Mouse (Mus musculus): ENCODE results near the gene Cbx1. TPM values are rescaled to one million over a fixed set of nuclear protein-coding genes. Genes with fewer than 3 reads are reported as not detected.
A peak's percentile ranks its signal among the peaks of the same experiment; 100 is the strongest.
"Not testable (repeated sequence)": the region's sequence is repeated elsewhere in the genome, so short reads cannot be mapped to it uniquely, and the experiment has no call there.

Cbx1 gene
- total RNA-seq, 2 experiments from 2014 or later, result 46.2 to 59.2 TPM

DNA sequence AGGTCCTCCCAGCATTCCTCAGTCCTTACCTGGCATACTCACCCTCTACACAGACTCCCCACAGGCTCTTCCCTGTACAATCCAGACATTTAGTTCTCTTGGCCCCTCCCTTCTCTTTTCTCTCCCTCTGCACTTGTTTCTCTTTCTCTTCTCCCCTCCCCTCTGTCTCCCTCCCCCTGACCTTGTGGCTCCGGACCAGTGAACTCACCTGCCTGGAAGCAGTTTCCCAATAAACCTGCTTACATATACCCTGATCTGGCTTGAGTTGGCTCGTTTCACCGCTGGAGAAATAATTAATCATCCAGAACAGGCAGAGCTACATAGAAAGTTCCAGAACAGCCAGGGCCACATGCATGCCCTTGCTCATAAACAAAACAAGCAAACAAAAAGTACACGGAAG is 42.6 kb downstream of the Cbx1 start:
- intact Hi-C loops (cut with DNase I), result loop anchor here (2.0 kb wide), 1 partner anchor 17 kb away; the partner anchor contains the start of gene Copz2
- no peak for DNase-seq

DNA sequence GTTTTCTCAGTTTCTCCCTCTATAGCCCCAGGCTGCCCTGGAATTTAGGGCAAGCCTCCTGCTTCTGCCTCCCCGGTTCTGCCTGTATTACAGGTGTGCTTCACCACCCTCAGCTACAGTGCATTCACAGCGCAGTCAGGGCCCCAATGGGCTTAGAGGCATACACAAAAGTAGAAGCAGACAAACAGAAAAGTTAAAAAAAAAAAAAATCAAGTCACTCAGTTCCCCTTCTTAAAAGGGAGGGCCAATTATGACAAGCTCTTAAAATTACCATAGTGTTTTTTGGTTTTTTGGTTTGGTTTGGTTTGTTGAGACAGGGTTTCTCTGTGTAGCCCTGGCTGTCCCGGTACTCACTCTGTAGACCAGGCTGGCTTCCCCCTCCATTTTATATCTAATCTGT is 43.6 kb downstream of the Cbx1 start:
- intact Hi-C loops (cut with DNase I), result no loop called here
- no peak for DNase-seq

DNA sequence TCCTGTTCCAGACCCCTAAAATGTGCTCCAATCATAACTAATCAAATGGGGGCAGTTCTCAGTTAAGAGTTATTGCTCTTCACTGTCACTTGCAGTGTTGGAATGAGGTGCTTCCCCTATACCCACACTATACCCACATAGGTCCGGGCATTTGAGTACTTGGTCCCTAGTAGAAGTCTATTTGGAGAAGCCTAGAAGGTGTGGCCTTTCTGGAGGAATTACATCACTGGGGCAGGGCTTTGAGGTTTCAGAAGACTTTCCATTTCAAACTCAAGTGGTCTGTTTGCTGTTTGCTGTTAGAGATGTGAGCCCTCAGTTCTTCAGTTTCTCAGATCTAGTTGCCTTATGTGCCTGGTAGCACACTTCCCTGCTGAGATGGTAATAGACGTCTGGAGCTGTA is 44.0 kb downstream of the Cbx1 start:
- DNase-seq, result no peak
- intact Hi-C loops (cut with DNase I), result no loop called here

DNA sequence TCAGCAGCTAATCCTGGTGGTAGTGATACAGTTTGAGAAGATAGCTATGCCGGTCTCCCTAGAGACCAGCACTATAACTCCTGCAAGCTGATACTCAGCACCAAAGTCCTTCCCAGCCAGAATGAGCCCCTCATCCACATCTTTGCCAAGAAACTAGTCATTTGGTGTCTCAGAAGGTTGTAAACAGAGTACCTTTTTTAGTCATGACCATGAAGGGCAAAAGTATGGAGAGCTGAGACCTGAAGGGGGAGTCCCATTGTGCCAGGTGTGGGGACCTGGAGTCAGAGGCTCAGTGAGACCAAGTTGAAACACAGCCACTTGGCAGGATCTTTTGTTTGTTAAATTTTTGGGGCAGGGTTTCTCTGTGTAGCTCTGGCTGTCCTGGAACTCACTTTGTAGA is 45.2 kb downstream of the Cbx1 start:
- DNase-seq, result no peak
- intact Hi-C loops (cut with DNase I), result no loop called here

DNA sequence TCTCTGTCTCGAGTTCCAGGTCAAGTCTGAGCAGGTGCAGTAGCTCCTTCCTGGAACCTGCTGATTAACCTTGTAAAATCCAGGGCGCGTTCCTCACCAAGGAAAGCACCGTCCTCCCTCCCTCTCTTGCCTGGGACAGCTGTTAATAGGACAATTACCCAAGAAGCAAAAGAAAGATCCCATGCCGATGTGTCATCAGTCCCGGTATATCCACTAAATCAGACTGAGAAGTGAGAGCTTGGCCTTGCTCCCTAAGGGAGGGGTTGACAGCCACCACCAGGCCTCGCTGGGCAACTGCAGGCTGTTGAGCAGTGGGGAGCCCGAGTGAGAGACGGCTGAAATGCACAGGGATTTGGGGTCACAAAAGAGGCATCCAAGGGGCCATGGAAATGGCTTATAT is 48.4 kb downstream of the Cbx1 start:
- peak in 1 of 2 experiments; percentile 45 for DNase-seq
- intact Hi-C loops (cut with DNase I), result no loop called here

DNA sequence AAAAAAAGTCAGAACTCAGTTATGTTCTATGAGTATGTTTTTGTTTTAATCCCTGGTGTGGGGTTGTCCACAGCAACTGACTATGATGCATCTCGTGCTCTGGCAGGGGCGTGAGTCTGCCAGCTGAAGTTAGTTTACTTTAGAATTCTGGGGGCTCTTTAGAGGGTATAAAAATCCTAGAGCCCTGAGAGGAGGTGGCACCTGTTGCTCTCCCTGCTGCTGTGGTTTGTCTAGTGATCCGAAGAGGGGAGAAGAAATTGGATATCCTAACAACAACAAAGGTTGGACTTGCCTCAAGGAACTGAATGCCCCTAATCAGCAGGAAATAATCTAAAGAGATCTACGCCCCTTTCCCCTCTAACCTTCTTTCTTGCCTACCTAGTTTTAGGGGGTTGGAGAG is 49.4 kb downstream of the Cbx1 start:
- intact Hi-C loops (cut with DNase I), result no loop called here

DNA sequence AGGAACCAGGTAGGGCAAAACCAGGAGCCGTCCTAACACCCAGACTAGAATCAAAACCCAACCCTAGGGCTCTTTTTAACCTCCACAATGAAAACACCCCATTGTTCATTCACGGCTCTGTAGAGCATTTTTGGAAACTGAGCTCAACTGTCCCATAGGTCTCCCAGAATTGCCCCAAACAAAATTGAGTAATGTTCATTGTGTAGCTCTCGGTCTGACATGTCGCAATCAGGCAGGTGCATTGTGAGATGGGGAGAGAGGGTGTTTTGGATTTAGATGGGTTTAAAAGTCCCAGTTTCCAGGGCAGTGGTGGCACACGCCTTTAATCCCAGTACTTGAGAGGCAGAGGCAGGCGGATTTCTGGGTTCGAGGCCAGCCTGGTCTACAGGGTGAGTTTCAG is 50.5 kb downstream of the Cbx1 start:
- intact Hi-C loops (cut with DNase I), result no loop called here
- no peak for DNase-seq

More for the DNA sequence above, 49.4 kb downstream of the Cbx1 start:
- DNase-seq, result no peak

DNA sequence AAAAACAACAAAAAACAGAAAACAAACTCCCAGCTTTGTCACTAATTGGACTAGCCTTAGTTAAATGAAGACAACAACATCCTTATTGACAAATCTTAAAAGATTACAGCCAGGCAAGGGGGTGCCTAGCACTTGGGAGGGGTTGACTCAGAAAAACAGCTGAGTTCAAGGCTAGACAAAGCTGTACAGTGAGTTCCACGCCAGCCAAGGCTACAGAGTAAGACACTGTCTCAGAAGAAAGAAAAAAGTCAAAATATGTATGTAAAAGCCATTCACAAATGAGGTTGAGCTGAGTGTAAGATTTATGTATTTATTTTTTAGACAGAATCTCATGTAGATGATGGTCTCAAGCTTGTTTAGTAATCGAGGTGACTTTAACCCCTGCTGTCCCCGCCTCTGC is 51.0 kb downstream of the Cbx1 start:
- DNase-seq, result no peak
- intact Hi-C loops (cut with DNase I), result no loop called here

DNA sequence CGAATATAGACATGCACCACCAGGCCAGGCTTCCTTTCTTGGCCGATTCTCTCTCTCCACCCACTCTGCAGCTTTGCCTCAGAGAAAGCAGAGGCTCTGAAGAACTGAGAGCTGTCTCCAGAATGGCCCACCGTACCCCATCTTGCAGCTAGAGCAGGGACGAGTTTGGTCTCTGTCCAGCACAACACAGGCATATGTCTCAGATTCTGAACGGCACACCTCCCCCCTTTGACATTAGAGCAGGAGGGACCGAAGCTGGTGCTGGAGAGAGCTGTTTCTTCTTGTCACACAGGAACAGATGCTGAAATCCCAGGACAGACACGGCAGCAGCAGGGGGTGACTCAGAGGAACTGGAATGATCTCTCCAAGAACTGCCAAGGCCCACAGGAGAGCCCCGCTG is 51.4 kb downstream of the Cbx1 start:
- intact Hi-C loops (cut with DNase I), result no loop called here
- DNase-seq, result peak in 1 of 2 experiments; percentile 23

DNA sequence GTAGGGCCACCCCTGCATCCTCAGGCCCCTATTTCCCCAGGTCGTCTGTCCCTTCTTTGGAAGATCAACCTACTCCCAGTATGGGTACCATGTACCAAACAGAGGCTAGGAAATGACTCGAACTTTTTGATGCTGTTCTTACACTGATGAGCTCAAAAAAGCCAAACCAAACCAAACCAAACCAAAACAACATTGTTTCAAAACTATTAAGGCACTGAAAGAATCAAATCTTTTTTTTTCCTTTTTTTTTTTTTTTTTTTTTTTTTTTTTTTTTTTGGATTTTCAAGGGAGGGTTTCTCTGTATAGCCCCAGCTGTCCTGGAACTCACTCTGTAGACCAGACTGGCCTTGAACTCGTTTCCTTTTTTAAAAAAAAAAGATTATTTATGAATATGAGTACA is 54.7 kb downstream of the Cbx1 start:
- intact Hi-C loops (cut with DNase I), result no loop called here
- DNase-seq, result no peak

DNA sequence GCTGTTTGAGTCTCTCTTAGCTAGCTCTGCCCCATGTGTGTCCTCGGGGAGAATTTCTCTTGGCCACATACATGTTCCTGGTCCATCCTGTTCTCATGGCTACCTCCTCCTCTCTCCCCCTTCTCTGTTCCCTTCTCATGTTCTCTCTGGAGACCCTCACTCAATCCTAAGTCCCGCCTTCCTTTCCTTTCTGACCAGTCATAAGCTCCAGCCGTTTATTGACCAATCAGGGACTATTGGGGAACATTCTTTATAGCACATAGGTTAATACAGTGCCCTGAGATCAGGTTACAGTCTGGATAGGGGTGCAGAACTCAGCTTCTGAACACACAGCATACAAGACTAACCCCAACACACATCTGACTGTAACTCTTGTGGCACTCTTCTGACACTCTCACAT is 58.3 kb downstream of the Cbx1 start:
- intact Hi-C loops (cut with DNase I), result no loop called here
- DNase-seq, result no peak

DNA sequence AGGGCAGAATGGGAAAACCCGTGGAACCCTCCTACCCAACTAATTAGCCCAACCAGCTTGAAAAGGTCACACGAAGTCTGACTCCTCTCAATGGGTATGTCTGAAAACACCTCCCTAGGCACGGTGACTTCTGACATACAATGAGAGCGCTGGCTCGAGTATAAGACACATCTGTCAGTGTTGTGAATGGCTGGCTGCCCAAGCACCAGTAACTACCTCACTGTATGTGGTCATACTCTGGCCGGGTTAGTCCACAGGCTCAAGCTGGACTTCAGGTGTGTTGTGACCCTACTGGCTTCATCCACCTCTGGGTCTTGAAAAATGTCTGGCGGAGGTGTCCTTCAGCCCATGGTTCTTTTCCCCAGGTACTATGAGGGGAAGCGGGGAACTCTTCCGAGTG is 59.8 kb downstream of the Cbx1 start:
- intact Hi-C loops (cut with DNase I), result loop anchor here (2.0 kb wide), 1 partner anchor 18 kb away; no protein-coding TSS in a partner anchor

DNA sequence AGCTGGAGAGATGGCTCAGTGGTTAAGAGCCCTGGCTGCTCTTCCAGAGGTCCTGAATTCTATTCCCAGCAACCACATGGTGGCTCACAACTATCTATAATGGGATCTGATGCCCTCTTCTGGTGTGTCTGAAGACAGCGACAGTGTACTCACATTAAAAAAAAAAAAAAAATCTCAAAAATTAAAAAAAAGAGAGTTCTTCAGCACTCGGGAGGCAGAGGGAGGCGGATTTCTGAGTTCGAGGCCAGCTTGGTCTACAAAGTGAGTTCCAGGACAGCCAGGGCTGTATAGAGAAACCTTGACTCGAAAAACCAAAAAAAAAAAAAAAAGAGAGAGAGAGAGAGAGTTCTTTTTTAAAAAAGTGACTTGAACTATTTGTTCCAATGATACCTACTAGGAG is 60.2 kb downstream of the Cbx1 start:
- intact Hi-C loops (cut with DNase I), result loop anchor here (2.0 kb wide), 1 partner anchor 18 kb away; no protein-coding TSS in a partner anchor
- not testable (repeated sequence) for DNase-seq

More for the DNA sequence above, 59.8 kb downstream of the Cbx1 start:
- DNase-seq, result no peak

DNA sequence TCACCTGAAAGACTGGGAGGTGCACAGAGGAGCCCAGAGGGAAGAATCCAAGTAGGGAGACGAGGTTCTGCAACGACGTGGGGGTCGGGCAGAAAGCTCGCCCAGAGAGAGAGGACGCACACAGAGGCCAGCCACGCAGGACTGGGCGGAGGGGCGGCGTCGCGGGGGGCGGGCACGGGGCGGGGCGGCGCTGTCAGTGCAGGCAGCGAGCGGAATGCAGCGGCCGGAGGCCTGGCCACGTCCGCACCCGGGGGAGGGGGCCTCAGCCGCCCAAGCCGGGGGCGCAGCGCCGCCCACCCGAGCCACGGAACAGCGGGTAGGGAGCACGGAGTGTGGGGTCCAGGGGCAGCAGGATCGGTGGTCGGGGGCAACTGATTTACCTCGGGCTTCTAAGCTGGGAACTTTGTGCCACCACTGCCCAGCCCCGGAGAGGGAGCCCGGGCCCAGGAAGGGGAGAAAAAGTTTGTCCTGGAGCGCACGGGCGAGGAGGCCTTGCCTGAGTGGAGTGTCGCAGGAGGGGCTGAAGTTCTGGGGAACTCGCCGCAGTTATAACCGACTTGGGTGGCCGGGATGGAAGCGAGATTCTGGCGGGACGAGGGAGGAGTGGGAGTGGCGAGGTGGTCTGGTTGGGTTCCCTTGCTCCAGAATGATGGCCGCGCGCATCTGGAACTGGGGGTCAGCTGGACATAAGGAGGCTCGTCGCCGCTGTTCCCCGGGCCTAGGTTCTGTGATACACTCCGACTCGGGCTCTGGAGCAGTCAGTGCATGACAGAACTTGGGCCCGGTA is 60.9 kb downstream of the Cbx1 start, which contains the start of gene Copz2:
Gene Copz2 (plus strand): TSS at position 190 of the 787 bp plus-strand sequence.
- DNase-seq, result peak; percentile 68 to 76
- intact Hi-C loops (cut with DNase I), result loop anchor here (2.0 kb wide), 1 partner anchor 19 kb away; no protein-coding TSS in a partner anchor

DNA sequence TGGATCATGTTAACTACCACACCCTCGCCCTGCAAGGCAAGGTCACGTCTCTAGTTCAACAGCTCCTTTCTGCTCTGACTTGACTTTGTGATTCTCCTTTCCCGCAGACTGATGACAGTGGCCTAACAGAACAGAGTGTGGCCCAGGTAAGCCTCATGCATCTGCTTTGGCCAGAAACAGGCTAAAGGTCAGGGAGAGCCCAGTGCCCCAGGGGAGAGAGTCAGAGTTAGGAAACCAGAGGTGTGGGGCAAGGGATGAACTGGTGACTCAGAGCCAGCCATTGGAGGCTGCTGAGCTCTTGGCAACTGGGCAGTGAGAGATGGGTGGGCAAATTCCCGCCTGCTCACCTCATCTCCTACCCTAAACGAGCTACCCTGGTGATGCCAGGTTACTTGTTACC is 68.5 kb downstream of the Cbx1 start:
- intact Hi-C loops (cut with DNase I), result no loop called here
- DNase-seq, result no peak

Small RNA genes within 50 kb of the gene (microRNA-seq; reads per million reads assigned to microRNA genes)
- gene Mir152, result 770 to 845 reads per million in 2 experiments

Other genes with a start within 250 kb of the Cbx1 start
- gene Snx11, start 11.6 kb upstream of the Cbx1 start, total RNA-seq (2021), result 10 to 100 TPM; 14.6 to 15.1 TPM
- gene Nfe2l1, start 40.8 kb downstream of the Cbx1 start, total RNA-seq (2021), result 100 to 1,000 TPM; 302 to 348 TPM
- 10 to 100 TPM; 43.8 to 50.3 TPM for gene Copz2, start 60.7 kb downstream of the Cbx1 start, total RNA-seq (2021)
- gene Cdk5rap3, start 127.4 kb downstream of the Cbx1 start, total RNA-seq (2021), result 10 to 100 TPM; 28.0 to 30.8 TPM
- gene Prr15l, start 139.0 kb downstream of the Cbx1 start, total RNA-seq (2021), result under 1 TPM; 0.47 to 0.74 TPM
- gene Pnpo, start 154.9 kb downstream of the Cbx1 start, total RNA-seq (2021), result 10 to 100 TPM; 11.8 to 12.8 TPM
- 10 to 100 TPM; 15.0 to 16.1 TPM for gene Sp2, start 193.8 kb downstream of the Cbx1 start, total RNA-seq (2021)
- under 1 TPM; 0.12 to 0.15 TPM for gene Sp6, start 224.3 kb downstream of the Cbx1 start, total RNA-seq (2021)
- 10 to 100 TPM; 11.3 to 16.1 TPM for gene Scrn2, start 240.8 kb downstream of the Cbx1 start, total RNA-seq (2021)